Mouse (Mus musculus): ENCODE measurements at regions not wholly inside any gene's neighbourhood (a gene's known extent, or its start where the extent isn't known, plus 50 kb on each side); places are given as distances from the start of the nearest gene placed in this dataset.

GRCm38 (mm10) chr2:128333401-128334142, 207.7 kb downstream of the Bcl2l11 start:
- TF ChIP-seq RCOR1 (conservative IDR thresholded peaks at IDR 0.05; ENCODE audit: low read depth, low read length): no peak
- no peak for TF ChIP-seq MXI1 (IDR thresholded peaks at IDR 0.05; ENCODE audit: low read depth, low read length)
- TF ChIP-seq MAZ (IDR thresholded peaks at IDR 0.05; ENCODE audit: low read depth, low read length): no peak
- no peak for TF ChIP-seq MEF2A (IDR thresholded peaks at IDR 0.05; ENCODE audit: borderline replicate concordance, low read depth, low read length)
- TF ChIP-seq CTCF (conservative IDR thresholded peaks at IDR 0.05 in 1 of 2, IDR thresholded peaks at IDR 0.05 in 1 of 2; ENCODE audit: low read depth in 2 of 2, low read length in 2 of 2): no peak
- no peak for TF ChIP-seq SIN3A (IDR thresholded peaks at IDR 0.05; ENCODE audit: low read length)
- TF ChIP-seq PAX5 (IDR thresholded peaks at IDR 0.05; ENCODE audit: low read length): no peak
- no peak for TF ChIP-seq BHLHE40 (IDR thresholded peaks at IDR 0.05; ENCODE audit: low read depth, low read length)
- TF ChIP-seq POLR2AphosphoS2 (IDR thresholded peaks at IDR 0.05; ENCODE audit: low read depth, low read length): no peak
- 0 out of 2 replicates have a peak, but pooled peaks have one; percentile 16 for TF ChIP-seq MAX (IDR thresholded peaks at IDR 0.05; ENCODE audit: low read length)
- TF ChIP-seq POLR2A (IDR thresholded peaks at IDR 0.05; ENCODE audit: low read depth, low read length): no peak
- no peak for TF ChIP-seq TCF12 (IDR thresholded peaks at IDR 0.05; ENCODE audit: low read depth, low read length)
- no peak for TF ChIP-seq RAD21 (IDR thresholded peaks at IDR 0.05; ENCODE audit: low read depth, low read length)

All from CH12.LX (cell line).